Mouse (Mus musculus): Measurements from ENCODE around the gene Fjx1.

- TF ChIP-seq CTCF (conservative IDR thresholded peaks at IDR 0.05; ENCODE audit: insufficient read depth, insufficient read length, low read depth, low read length) (peak; percentile 23; the same call in 1 of the 2 replicates), POLR2A (IDR thresholded peaks at IDR 0.05; ENCODE audit: low read depth, low read length) (no peak)
These were observed 1.1 kb upstream of the Fjx1 start for GRCm38 (mm10) chr2:102453447-102453846.
